Comparison of ENCODE assay signal across 8 mouse cellular contexts in the genomic region with DNA sequence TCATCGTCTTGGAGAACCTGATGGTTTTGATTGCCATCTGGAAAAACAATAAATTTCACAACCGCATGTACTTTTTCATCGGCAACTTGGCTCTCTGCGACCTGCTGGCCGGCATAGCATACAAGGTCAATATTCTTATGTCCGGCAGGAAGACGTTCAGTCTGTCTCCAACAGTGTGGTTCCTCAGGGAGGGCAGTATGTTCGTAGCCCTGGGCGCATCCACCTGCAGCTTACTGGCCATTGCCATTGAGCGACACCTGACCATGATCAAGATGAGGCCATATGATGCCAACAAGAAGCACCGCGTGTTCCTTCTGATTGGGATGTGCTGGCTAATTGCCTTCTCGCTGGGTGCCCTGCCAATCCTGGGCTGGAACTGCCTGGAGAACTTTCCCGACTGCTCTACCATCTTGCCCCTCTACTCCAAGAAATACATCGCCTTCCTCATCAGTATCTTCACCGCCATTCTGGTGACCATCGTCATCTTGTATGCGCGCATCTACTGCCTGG. TPM values are rescaled to one million over a fixed set of nuclear protein-coding genes. Genes with fewer than 3 reads are reported as not detected.
DNase-seq lines count a peak whose midpoint lies in the region; ATAC-seq and TF ChIP-seq lines count a peak whose summit lies in the region.

No protein-coding gene starts in this region.

- DNase-seq in gastrocnemius, adult 2 months, result peak; percentile 36
- DNase-seq in gastrocnemius, postnatal 25 days, result no peak
- no peak for DNase-seq in lung, postnatal 0 days (ENCODE audit: low spot score)
- no peak for DNase-seq in lung, postnatal 25 days (ENCODE audit: low spot score)
- DNase-seq in intestine, embryonic 14.5 days (ENCODE audit: low spot score), result no peak
- DNase-seq in right cerebral cortex, adult 2 months (ENCODE audit: low spot score in 2 of 2), result no peak
- DNase-seq in kidney, adult 18-20 months, result no peak

- peaks cover 6% of the 10 kb centered on the region for H3K36me3 ChIP-seq in lung, postnatal 0 days (ENCODE audit: insufficient read depth, low read length)
- H3K36me3 ChIP-seq in intestine, embryonic 14.5 days (ENCODE audit: control insufficient read depth, insufficient read depth, low read length), result peaks cover 80% of the 10 kb centered on the region

- H3K9ac ChIP-seq in lung, postnatal 0 days (replicated peaks; ENCODE audit: low read depth), result no peak overlapping the region
- no peak overlapping the region; the same call in 1 of the 2 replicates for H3K9ac ChIP-seq in intestine, embryonic 14.5 days (ENCODE audit: low read length)

- intact Hi-C loops in gastrocnemius, adult 2 months (cut with DNase I), result loop anchor here (1.0 to 5.0 kb wide), 3 partner anchors 228 to 472 kb away; partner anchors contain the start of gene Spin1

- no peak for TF ChIP-seq POLR2A in olfactory bulb, adult 2 months (IDR thresholded peaks at IDR 0.05; ENCODE audit: insufficient read depth, low read depth, low read length)

- no peaks in the 10 kb centered on the region for H3K9me3 ChIP-seq in lung, postnatal 0 days (ENCODE audit: low read length)
- peaks cover 7% of the 10 kb centered on the region; the same call in 1 of the 2 replicates for H3K9me3 ChIP-seq in intestine, embryonic 14.5 days (ENCODE audit: control insufficient read depth, low read length)

- peak overlapping the region; percentile 61; the same call in 1 of the 2 replicates for H3K27ac ChIP-seq in gastrocnemius, adult 2 months
- H3K27ac ChIP-seq in lung, postnatal 0 days (ENCODE audit: low read length), result no peak overlapping the region
- no peak overlapping the region for H3K27ac ChIP-seq in intestine, embryonic 14.5 days (ENCODE audit: low read depth)
- no peak overlapping the region for H3K27ac ChIP-seq in olfactory bulb, adult 2 months (ENCODE audit: insufficient read depth, low read depth, low read length)

- peak overlapping the region; percentile 0; the same call in 1 of the 2 replicates for H3K4me2 ChIP-seq in lung, postnatal 0 days (replicated peaks; ENCODE audit: low read depth, low read length)
- H3K4me2 ChIP-seq in intestine, embryonic 14.5 days (ENCODE audit: low read length), result peak overlapping the region; percentile 36

- peaks cover 3% of the 10 kb centered on the region; the same call in 1 of the 2 replicates for H3K4me1 ChIP-seq in lung, postnatal 0 days (ENCODE audit: insufficient read depth, low read depth, low read length)
- peaks cover 22% of the 10 kb centered on the region for H3K4me1 ChIP-seq in intestine, embryonic 14.5 days (replicated peaks; ENCODE audit: control insufficient read depth, insufficient read depth, low read length)
- H3K4me1 ChIP-seq in olfactory bulb, adult 2 months (ENCODE audit: control insufficient read depth, insufficient read depth, low read length), result peaks cover 18% of the 10 kb centered on the region

- no peak for ATAC-seq in lung, postnatal 0 days
- no peak; the same call in 1 of the 2 replicates for ATAC-seq in intestine, embryonic 14.5 days (replicated peaks; ENCODE audit: low FRiP score, low TSS enrichment, low read depth)

- H3K4me3 ChIP-seq in gastrocnemius, adult 2 months, result peak overlapping the region; percentile 63
- H3K4me3 ChIP-seq in lung, postnatal 0 days (ENCODE audit: low read depth, low read length), result no peak overlapping the region
- H3K4me3 ChIP-seq in intestine, embryonic 14.5 days (ENCODE audit: low read depth, low read length), result no peak overlapping the region
- H3K4me3 ChIP-seq in olfactory bulb, adult 2 months (ENCODE audit: insufficient read depth, low read depth, low read length), result peak overlapping the region; percentile 37

- 73% methylated on average over 19 of the region's 19 CpGs for WGBS in lung, postnatal 0 days
- 77% methylated on average over 19 of the region's 19 CpGs for WGBS in intestine, embryonic 14.5 days
- 72% methylated on average over 19 of the region's 19 CpGs for WGBS in olfactory bulb, adult 2 months

- H3K27me3 ChIP-seq in lung, postnatal 0 days (replicated peaks; ENCODE audit: insufficient read depth, low read length), result no peaks in the 10 kb centered on the region
- H3K27me3 ChIP-seq in intestine, embryonic 14.5 days (replicated peaks; ENCODE audit: control insufficient read depth, insufficient read depth, low read length), result no peaks in the 10 kb centered on the region

- TF ChIP-seq CTCF in gastrocnemius, adult 2 months (IDR thresholded peaks at IDR 0.05), result no peak
- no peak for TF ChIP-seq CTCF in lung, postnatal 0 days (IDR thresholded peaks at IDR 0.05)
- TF ChIP-seq CTCF in olfactory bulb, adult 2 months (IDR thresholded peaks at IDR 0.05; ENCODE audit: insufficient read depth, low read depth, low read length), result no peak

- no peak for TF ChIP-seq EP300 in lung, postnatal 0 days (IDR thresholded peaks at IDR 0.05)

RNA-seq across cellular contexts. Expression of gene S1pr3, which starts 10.6 kb away (rescaled TPM):
- 1 to 10 TPM; 3.3 to 4.4 TPM for total RNA-seq in gastrocnemius, adult 2 months (2021)
- total RNA-seq in gastrocnemius, postnatal 25 days (2021), result 1 to 10 TPM; 4.1 to 4.9 TPM
- 44.5 and 51.3 TPM in 2 replicates for polyA plus RNA-seq in lung, postnatal 0 days (2015; fragmentation: Nextera tagmentation; extraction: Ambion mirVana)
- polyA plus RNA-seq in intestine, embryonic 14.5 days (2014; fragmentation: Nextera tagmentation; extraction: Ambion mirVana), result 71.8 and 78.6 TPM in 2 replicates
- not detected in 2 replicates for polyA plus RNA-seq in olfactory bulb, adult 2 months (2012; ENCODE audit: insufficient read depth, insufficient read length, low replicate concordance, missing spikeins)

Comparison
In these comparisons a context has a peak if more than half of its experiments do, and no peak if none do; other contexts are left out.
1. H3K4me3 ChIP-seq: peak in gastrocnemius, adult 2 months (single experiment) and olfactory bulb, adult 2 months (single experiment); none in lung, postnatal 0 days (single experiment) and intestine, embryonic 14.5 days (single experiment).
2. RNA of gene S1pr3, which starts 10.6 kb away (polyA plus RNA-seq): 71.8 to 78.6 TPM in intestine, embryonic 14.5 days and 44.5 to 51.3 TPM in lung, postnatal 0 days; not detected in olfactory bulb, adult 2 months; every median in the first group is over 10 times any median in the second.